Mouse (Mus musculus): ENCODE measurements at regions not wholly inside any gene's neighbourhood (a gene's known extent, or its start where the extent isn't known, plus 50 kb on each side); places are given as distances from the start of the nearest gene placed in this dataset.

DNA sequence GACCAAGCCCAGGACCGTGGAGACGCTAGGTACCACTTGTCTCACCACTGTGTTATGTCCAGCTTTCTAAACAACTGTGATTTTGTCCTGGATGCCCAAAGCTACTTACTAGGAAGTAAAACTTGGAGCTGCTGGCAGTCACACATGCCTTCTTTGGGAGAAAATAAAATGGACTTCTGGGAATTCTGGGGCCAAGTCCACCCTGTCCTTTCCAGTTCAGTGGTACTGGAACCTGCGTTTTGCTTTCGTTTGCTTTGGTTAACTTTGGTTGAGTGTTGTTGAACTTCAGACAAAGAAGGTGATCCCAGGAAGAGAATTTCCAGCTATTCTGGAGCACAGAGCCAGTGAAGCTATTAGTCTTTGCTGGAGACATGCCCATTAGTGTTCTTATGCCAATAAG is 139.8 kb downstream of the Gm9817 start:
- TF ChIP-seq CTCF (IDR thresholded peaks at IDR 0.05; ENCODE audit: low read depth): no peak
- TF ChIP-seq EP300 (IDR thresholded peaks at IDR 0.05; ENCODE audit: low read depth): no peak

Data from heart, postnatal 0 days (tissue).